Mouse (Mus musculus) ES-E14 (cell line): ENCODE results near the gene Cpt1c. TPM values are rescaled to one million over a fixed set of nuclear protein-coding genes. Genes with fewer than 3 reads are reported as not detected.

Experiments
- DNase-seq: peaks from one replicate; pipeline ENCODE4 v3.0.0-alpha.2; 2013; ENCODE audit warnings: low read depth, low spot score
- H3K27ac ChIP-seq: 2 replicates; pipeline ENCODE4 v1.5.1; 2012; ENCODE audit warnings: low read depth, mild to moderate bottlenecking, low read length, moderate library complexity, mixed read lengths; ENCODE audit not compliant: poor library complexity, insufficient read depth, severe bottlenecking
- H3K36me3 ChIP-seq: 2 replicates; pipeline ENCODE4 v1.6.1; 2012; ENCODE audit warnings: mild to moderate bottlenecking, low read length, moderate library complexity, mixed read lengths; ENCODE audit not compliant: control insufficient read depth, poor library complexity, insufficient read depth, severe bottlenecking
- H3K4me1 ChIP-seq, 2 experiments: fragments of 150-350 bp in 1 of 2; sonication (generic) in 1 of 2; 2 replicates each; pipeline ENCODE4 v1.6.1; 2012; ENCODE audit warnings: low read length in 2 of 2, mild to moderate bottlenecking in 1 of 2, mixed read lengths in 1 of 2; ENCODE audit not compliant: control insufficient read depth in 2 of 2, insufficient read depth in 2 of 2, poor library complexity in 1 of 2
- H3K4me3 ChIP-seq, 2 experiments: fragments of 150-350 bp in 1 of 2; sonication (generic) in 1 of 2; 2 replicates each; pipeline ENCODE4 v1.5.1; 2012; ENCODE audit warnings: low read length in 2 of 2, low read depth in 1 of 2, mild to moderate bottlenecking in 1 of 2, mixed read lengths in 1 of 2; ENCODE audit not compliant: insufficient read depth in 1 of 2, poor library complexity in 1 of 2, severe bottlenecking in 1 of 2
- H3K9ac ChIP-seq: 2 replicates; pipeline ENCODE4 v1.6.1; 2012; ENCODE audit warnings: low read depth, mild to moderate bottlenecking, low read length, mixed read lengths; ENCODE audit not compliant: poor library complexity, insufficient read depth, severe bottlenecking
- H3K9me3 ChIP-seq: fragments of 150-350 bp; sonication (generic); 2 replicates; pipeline ENCODE4 v1.6.1; 2012; ENCODE audit warnings: low read depth, mild to moderate bottlenecking, low read length; ENCODE audit not compliant: control insufficient read depth, insufficient read depth
- CHD2 ChIP-seq: IDR thresholded peaks from 2 replicates; pipeline ENCODE4 v1.6.1; 2014; ENCODE audit warnings: mild to moderate bottlenecking, low read depth, low read length, inconsistent platforms
- HCFC1 ChIP-seq: IDR thresholded peaks from 2 replicates; pipeline ENCODE4 v1.6.1; 2012; ENCODE audit warnings: low read length, inconsistent platforms, borderline replicate concordance; ENCODE audit not compliant: insufficient read depth
- MAFK ChIP-seq: IDR thresholded peaks from 2 replicates; pipeline ENCODE4 v1.6.1; 2014; ENCODE audit warnings: mild to moderate bottlenecking, low read depth, low read length, inconsistent platforms; ENCODE audit not compliant: insufficient read depth
- ZC3H11A ChIP-seq: IDR thresholded peaks from 2 replicates; pipeline ENCODE4 v1.6.1; 2012; ENCODE audit warnings: low read depth, mild to moderate bottlenecking, inconsistent platforms, low read length, borderline replicate concordance
- ZNF384 ChIP-seq: IDR thresholded peaks from 2 replicates; pipeline ENCODE4 v1.6.1; 2012; ENCODE audit warnings: low read depth, low read length, inconsistent platforms
- in situ Hi-C, 2 experiments: fragments of 600-800 bp; cut with MboI; formaldehyde crosslinking; loops; one replicate each; pipeline ENCODE4 v1.15.1; 2025; ENCODE audit warnings: low sequenced_read_pairs in 2 of 2, inconsistent platforms in 1 of 2; ENCODE audit not compliant: unreplicated experiment in 2 of 2
- total RNA-seq: library from RNA; depleted of rRNA; stranded (reverse); fragments of 300-350 nt; gene quantifications from 2 replicates; pipeline ENCODE4 v1.2.3, GENCODE M21; 2012

The Cpt1c gene
- total RNA-seq, 1 experiment: 60.3 TPM

DNA sequence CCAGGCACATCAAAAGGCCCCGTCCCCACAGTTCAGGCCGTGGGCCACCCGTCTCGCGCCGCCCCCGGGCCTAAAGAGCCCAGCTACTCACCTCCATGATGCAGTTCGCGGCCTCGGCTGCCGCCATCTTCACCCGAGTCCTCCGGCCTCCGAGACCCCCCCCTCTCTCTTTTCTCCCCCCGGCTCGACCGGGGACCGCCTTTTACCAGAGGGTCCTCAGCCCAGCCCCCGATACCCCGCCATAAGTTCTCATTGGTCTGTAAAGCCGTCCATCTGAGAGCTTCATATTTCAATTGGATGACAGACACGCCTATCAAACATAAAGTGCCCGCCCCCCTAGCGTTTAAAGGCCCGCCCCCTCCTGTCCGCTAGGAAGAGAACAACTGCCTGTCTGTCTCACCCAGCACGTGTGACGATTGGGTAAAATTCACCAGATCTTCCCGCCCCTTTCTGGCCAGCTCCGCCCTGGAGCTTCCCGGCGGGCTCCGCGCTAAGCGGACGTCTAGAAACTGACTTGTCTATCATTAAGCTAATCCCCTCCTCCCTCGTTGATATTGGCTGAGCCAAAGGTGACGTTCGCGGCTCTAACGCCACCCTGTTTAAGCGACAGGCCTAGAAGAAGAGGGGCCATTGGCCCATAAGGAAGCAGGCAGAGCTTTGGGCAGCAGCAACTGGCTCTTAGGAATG lies 11.7 kb upstream of the Cpt1c start, which contains the start of gene Prmt1:
Gene Prmt1, minus strand, starts transcription at position 377 of the 687 bp plus-strand sequence.
- in situ Hi-C loops: no loop called here
- peak; percentile 16; the same call in 1 of the 2 replicates for TF ChIP-seq HCFC1
- TF ChIP-seq CHD2: peak; percentile 97
- TF ChIP-seq MAFK: no peak
- Histone ChIP-seq H3K9ac (peak within 1 kb of the TSS; percentile 99), H3K4me1 (peaks cover 3 to 16% of the 10 kb centered on the region in 2 experiments; a peak in 3 of 4 replicates), H3K9me3 (no peaks in the 10 kb centered on the region), H3K36me3 (peaks cover 27% of the 10 kb centered on the region), H3K4me3 (peak within 1 kb of the TSS; percentile 88 to 95), H3K27ac (peak within 1 kb of the TSS; percentile 92)
- peak; percentile 97 for DNase-seq

DNA sequence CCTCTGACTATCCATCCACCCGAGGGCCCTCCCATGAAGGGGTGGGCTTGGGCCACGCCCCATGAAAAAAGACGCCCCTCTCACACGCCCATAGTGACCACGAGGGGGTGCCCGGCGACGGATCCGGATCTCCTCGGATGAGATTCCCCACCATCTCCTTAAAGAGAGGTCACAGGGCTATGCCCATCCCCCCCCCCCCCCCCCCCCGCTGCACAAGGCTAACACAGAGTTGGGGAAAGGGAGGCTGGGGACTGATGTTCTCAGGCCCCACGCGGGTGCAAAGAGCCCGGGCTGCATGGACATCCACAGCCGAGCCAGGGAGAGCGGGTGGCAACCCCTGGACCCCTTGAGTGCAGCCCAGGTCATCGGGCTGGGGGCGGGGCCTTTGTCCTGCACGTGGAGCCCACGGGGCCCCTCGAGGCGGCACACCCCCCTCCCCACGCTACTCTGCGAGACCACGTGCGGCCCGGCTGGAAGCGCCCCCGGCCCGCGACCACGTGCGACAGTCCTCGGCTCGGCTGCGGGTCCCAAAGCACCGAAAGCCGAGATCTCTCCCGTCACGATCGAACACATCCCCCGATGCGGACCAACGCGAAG lies 11.0 kb upstream of the Cpt1c start:
- Histone ChIP-seq H3K4me1 (peaks cover 3 to 16% of the 10 kb centered on the region in 2 experiments; a peak in 3 of 4 replicates), H3K27ac (peak overlapping the region; percentile 92), H3K9me3 (no peaks in the 10 kb centered on the region), H3K9ac (peak overlapping the region; percentile 99), H3K4me3 (peak overlapping the region; percentile 88 to 95), H3K36me3 (peaks cover 32% of the 10 kb centered on the region)
- no peak for TF ChIP-seq MAFK
- TF ChIP-seq HCFC1: peak; percentile 60; the same call in 1 of the 2 replicates
- TF ChIP-seq ZNF384: no peak
- TF ChIP-seq CHD2: peak; percentile 46; the same call in 1 of the 2 replicates
- no peak for DNase-seq
- in situ Hi-C loops: no loop called here

DNA sequence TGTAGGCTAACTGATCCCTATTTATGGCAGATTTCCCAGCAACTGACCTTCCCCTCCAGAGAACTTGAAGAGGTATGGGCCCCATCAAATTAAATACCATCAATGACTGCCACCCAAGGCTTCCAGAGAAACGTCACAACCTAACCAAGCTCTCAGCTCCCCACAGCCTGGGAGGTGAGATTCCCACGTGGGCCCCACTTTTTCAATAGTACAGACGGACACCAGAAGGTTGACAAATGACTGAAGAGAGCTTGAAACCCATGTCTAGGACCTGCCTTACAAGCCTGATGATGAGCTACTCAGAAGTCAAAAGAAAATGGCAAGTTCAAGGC lies 10.1 kb upstream of the Cpt1c start:
- H3K9me3 ChIP-seq: no peaks in the 10 kb centered on the region
- in situ Hi-C loops: no loop called here
- H3K4me3 ChIP-seq: peak overlapping the region; percentile 88 to 95; a peak in 3 of 4 replicates
- peaks cover 3 to 16% of the 10 kb centered on the region in 2 experiments; a peak in 3 of 4 replicates for H3K4me1 ChIP-seq
- H3K9ac ChIP-seq: peak overlapping the region; percentile 99; the same call in 1 of the 2 replicates
- no peak overlapping the region for H3K27ac ChIP-seq
- TF ChIP-seq MAFK (no peak), HCFC1 (no peak), ZC3H11A (no peak), ZNF384 (no peak), CHD2 (no peak)
- H3K36me3 ChIP-seq: peaks cover 37% of the 10 kb centered on the region
- no peak for DNase-seq

GRCm38 (mm10) chr7:44983944-44984832 lies 9.5 kb upstream of the Cpt1c start:
- Histone ChIP-seq H3K9me3 (no peaks in the 10 kb centered on the region), H3K27ac (0 out of 2 replicates have a peak overlapping the region, but pooled peaks have one; percentile 4), H3K9ac (peak overlapping the region; percentile 34; the same call in 1 of the 2 replicates), H3K4me3 (peak overlapping the region; percentile 19 to 95; a peak in 2 of 4 replicates), H3K36me3 (peaks cover 41% of the 10 kb centered on the region), H3K4me1 (peaks cover 3 to 14% of the 10 kb centered on the region in 2 experiments; a peak in 3 of 4 replicates)
- TF ChIP-seq HCFC1: no peak
- no peak for TF ChIP-seq MAFK
- no peak for TF ChIP-seq ZNF384
- TF ChIP-seq ZC3H11A: no peak
- TF ChIP-seq CHD2: no peak
- DNase-seq: no peak
- in situ Hi-C loops: no loop called here
